Mouse (Mus musculus) liver, embryonic 14.5 days (tissue): ENCODE results near the gene Alkbh4.

Experiments used
- CTCF ChIP-seq: IDR thresholded peaks from 2 replicates; pipeline ENCODE4 v1.5.1; 2016; ENCODE audit warnings: antibody characterized with exemption, low read depth, control low read depth
- EP300 ChIP-seq: IDR thresholded peaks from 2 replicates; pipeline ENCODE4 v1.6.1; 2016; ENCODE audit warnings: antibody characterized with exemption, low read depth

- no peak for TF ChIP-seq CTCF
- no peak for TF ChIP-seq EP300
Measured at GRCm38 (mm10) chr5:136086290-136086689, 49.7 kb upstream of the Alkbh4 start.
